Mouse (Mus musculus) B cell, adult 2 months (primary cell): ENCODE measurements around the gene Osbpl10.

Source experiments
- DNase-seq, 2 experiments: peaks; one replicate each; pipeline ENCODE4 v3.0.0; 2022

Osbpl10 gene

DNA sequence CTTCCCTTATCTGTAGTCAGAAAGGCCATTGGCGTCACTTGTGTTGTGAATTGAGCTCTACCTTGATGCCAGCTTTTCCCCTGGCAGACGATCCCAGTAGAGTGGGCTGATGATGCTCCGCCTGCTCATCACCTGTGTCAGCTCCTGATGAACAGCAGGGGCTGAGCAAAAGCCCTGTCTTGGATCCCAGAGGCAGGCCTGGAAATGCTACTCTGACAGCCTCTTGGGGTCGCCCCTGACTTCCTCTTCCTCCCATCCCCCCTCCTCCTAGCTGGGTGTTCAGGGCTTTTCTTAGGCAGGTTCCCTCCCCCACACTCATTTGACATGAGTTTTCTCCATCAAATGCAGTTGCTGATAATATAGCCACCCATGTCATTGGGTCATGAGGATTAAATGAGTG lies 250.8 kb downstream of the Osbpl10 start:
- DNase-seq, result no peak

GRCm38 (mm10) chr9:115229676-115230075 lies 251.3 kb downstream of the Osbpl10 start:
- DNase-seq, result no peak

DNA sequence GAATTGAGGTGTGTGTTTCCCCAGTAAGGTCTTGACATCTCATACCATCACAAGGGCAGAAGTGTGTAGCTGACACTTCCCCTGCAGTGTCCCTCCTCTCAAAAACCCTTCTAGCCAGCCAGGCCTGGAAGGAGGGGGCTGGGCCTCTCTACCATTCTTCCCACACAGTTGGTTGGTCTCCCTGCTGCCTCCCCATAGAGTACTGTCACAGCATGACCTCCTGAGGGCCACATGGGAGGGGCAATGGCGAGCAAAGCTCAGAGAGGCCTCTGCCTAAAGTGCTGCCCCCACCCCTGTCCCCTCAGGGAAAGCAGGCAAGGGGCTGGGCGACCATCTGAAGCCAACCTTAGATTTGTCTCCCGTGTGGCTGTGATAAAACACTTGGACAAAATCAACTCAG lies 251.8 kb downstream of the Osbpl10 start:
- no peak for DNase-seq

DNA sequence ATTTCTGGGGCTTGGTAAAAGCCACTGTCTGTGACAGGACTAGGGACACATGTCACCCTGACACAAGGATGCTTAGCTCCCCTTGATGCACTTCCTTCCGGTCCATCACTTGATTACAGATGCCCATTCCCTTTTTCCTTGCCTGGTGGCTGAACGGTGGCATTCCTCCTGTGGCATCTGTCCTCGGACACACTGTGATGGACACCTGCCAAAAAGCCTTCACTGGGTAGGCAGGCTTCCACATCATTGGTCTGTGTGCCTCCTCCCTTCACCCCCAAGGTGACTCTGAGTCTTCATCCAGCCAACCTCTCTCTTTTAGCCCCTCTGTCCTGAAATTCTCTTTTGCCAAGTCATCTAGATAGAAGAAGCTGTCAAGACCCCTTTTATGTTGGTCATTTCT lies 253.1 kb downstream of the Osbpl10 start:
- DNase-seq, result no peak

- DNase-seq, result no peak
These were observed 255.4 kb downstream of the Osbpl10 start for GRCm38 (mm10) chr9:115233721-115234120.

DNA sequence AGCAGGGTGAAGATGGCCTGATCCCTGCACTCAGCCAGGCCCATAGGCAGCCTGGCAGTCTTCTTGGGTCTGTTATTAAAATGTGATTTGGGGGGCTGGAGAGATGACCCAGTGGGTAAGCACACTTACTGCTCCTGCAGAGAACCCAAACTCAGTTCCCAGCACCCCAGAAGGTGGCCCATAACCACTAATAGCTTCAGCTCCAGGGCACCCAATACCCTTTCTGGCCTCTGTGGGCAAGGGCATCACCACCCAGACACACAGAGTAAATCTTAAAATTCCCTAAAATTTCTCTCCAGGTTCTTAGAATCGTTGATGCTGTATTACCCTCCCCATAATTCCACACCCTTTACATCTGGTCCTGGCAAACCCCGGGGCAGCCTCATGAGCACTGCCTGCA lies 256.2 kb downstream of the Osbpl10 start:
- DNase-seq, result no peak

DNA sequence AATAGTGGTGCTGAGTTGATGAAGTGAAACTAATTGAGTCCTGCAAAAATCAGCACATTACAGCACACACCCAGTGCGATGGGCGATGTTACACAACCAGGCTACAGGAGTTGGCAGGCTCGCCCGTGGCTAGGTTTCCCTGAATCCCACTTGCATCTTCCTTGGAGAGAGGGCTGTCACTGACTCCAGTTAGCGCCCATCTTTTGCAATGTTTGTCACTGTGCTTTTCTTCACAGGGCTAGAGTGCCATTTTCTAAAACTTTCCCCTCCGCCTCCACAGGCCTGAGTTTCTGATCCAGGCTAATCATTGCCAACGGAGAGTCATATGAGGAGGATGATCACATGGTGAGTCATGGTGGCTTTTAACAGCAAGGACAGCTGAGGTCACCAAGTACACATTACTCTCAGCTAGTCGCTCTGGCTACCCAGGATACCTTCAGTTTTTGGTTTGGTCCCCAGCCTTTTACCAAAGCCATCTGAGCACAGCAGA lies 258.0 kb downstream of the Osbpl10 start:
- DNase-seq, result no peak

DNA sequence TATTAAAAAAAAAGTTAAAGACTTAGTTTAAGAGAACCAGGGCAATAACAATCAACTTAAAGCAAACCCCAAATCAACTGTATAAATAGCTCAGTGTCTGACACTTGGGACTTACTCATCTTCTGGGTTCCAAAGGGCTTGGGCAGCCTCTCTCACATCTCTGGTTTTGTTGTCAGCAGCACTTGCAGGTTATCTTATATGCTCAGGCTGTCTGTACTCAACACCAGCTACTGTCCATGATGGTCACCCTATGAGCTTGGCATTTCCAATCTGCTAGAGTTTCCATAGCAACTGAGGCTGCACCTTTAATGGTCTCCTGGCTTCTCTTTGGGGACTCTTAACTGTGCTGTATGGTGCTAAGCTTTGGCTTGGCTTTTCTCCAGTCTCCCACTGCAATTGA lies 259.6 kb downstream of the Osbpl10 start:
- DNase-seq, result no peak

- no peak for DNase-seq
These were observed 261.5 kb downstream of the Osbpl10 start for GRCm38 (mm10) chr9:115239861-115240260.

DNA sequence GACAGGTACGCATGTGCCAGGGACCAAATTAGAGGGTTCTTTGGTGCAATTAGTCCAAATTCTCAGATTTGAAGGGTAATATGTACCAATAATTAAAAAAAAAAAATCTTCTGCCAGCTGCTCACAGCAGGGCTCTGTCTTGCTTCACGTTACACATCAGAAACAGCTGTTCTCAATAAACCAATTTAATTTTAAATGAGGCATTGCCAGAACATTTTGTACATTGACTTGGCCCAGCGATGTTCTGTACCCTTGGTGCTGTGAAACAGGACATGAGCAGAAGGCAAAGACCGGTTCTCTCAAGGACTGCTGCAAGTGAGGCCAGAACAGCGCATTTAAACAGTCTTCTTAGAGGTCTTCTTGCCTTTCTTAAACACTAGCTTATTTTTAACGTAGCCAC lies 265.3 kb downstream of the Osbpl10 start:
- no peak for DNase-seq

GRCm38 (mm10) chr9:115245092-115245491 lies 266.7 kb downstream of the Osbpl10 start:
- no peak for DNase-seq

- DNase-seq, result no peak
These were observed 270.8 kb downstream of the Osbpl10 start for GRCm38 (mm10) chr9:115249145-115249544.

DNA sequence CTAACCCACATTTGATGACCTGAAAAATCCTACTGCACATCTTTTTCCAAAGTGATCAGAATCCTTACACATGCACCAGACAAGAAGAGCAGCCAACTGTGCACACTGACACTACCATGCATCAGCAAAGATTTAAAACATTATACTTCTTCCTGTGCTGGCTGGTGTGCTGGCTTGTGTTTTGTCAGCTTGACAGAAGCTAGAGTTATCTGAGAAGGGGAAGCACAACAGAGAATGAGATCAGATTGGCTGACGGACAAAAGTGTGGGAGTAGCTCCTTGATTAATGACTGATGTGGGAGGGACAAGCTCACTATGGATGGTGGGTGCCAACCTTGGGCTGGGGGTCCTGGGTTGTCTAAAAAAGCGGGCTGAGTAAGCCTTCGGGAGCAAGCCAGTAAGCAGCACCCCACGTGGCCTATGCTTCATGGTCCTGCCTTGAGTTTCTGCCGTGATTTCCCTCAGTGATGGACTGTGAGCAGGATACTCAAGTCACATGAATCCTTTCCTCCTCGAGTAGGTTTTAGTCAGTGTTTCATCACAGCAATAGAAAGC lies 279.4 kb downstream of the Osbpl10 start:
- DNase-seq, result no peak

GRCm38 (mm10) chr9:115259866-115260265 lies 281.5 kb downstream of the Osbpl10 start:
- DNase-seq, result no peak

DNA sequence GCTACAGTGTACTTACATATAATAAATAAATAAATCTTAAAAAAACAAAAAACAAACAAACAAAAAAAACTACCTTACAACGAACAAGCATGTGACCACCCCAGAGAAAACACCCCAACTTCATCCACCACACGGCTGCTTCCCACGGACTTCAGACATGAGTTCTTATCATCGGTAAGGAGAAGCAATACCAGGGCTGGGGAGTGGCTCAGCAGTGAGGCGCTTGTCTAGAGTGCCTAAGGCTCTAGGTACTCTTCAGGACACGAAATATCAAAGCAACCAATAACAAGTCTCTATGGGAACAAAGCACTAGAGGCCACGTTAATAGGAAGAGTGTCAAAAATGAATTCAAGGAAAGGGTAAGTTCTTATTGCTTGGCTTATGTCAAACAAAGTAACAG lies 282.1 kb downstream of the Osbpl10 start:
- no peak for DNase-seq

DNA sequence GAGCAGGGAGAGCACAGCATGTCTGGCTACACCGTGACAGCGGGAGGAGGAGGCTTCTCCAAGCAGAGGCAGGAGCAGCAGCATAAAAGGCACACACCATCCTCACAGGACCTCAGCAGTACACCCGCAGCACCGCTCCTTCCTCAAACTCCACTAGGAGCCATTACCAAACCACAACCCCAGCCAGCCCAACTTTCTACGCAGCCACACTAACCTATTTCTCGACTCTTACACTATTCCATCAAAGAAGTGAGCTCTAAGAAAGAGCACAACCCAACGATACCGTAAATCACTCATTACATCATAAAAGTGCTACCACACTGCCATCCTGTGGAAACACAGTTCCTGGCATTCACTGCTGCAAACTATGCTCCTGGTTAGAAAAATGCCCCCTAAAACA lies 283.1 kb downstream of the Osbpl10 start:
- DNase-seq, result no peak

- DNase-seq, result no peak
These were observed 283.5 kb downstream of the Osbpl10 start for GRCm38 (mm10) chr9:115261896-115262295.

- no peak for DNase-seq
These were observed 293.2 kb downstream of the Osbpl10 start for GRCm38 (mm10) chr9:115271556-115271955.

DNA sequence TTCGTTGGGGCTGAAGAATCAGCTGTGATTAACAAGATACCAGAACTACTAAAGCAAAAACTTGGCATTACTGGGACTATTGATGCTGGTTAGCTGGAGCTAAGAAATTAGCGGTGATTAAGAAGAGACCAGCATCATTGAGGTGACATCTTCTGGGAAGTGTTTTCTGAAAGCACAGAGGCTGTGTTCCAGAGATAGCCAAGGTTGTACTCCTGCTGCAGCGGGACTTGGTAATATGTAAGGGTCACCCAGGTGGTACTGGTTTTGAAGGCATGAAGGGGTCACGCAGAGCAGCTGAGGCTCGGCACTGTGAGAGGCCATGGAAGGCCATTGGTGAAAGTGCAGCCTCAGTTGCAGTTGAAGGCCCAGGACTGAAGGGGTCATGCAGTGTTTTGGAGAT lies 294.1 kb downstream of the Osbpl10 start:
- peak in 1 of 2 experiments; percentile 32 for DNase-seq

DNA sequence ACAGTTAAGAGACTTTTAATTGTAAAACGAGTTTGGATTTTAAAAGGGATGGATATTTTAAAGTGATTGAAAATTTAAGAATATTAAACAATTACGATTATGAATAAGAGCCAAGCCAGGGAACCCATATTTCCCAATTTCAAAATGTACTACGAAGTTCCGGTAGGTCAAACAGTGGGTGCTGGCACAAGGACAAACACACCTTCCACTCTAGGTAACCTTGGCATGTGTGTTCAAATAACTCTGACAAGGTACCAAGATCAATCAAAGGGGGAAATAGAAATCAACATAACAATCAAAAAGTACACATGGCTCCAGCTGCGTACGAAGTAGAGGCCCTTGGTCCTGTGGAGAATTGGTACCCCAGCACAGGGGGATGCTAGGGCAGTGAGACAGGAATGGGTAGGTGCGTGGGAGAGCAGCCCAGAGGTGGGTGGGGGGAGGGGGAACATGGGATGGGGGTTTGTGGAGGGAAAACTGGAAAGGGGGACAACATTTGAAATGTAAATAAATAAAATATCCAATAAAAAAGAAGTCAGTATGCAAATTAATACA lies 294.8 kb downstream of the Osbpl10 start:
- no peak for DNase-seq

DNA sequence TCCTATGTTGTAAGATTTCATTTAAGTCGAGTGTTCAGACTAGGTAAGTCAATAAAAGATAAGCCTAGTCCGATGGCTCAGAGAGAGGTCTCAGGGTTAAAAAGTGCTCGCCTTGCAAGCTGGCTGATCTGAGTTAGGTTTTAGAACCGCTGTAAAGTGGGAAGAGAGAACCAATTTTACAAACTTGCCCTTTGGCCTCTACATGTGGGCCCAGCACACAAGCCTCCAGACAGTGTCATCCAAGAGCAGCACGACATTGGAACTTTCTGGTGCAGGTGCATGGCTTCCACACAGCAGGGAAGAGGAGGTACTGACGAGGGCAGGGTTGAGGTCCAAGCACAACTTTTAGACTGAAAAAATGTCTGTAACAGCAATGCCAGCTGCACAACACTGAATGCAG lies 296.4 kb downstream of the Osbpl10 start:
- DNase-seq, result no peak

- DNase-seq, result no peak
These were observed 300.3 kb downstream of the Osbpl10 start for GRCm38 (mm10) chr9:115278641-115279040.
